29 mouse cellular contexts compared by ENCODE assay signal in the genomic region with DNA sequence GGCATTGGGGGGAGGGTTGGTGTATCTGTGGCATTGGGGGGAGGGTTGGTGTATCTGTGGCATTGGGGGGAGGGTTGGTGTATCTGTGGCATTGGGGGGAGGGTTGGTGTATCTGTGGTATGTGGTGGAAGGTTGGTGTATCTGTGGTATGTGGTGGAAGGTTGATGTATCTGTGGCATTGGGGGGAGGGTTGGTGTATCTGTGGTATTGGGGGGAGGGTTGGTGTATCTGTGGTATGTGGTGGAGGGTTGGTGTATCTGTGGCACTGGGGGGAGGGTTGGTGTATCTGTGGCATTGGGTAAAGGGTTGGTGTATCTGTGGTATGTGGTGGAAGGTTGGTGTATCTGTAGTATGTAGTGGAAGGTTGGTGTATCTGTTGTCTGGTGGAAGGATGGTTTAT. TPM values are rescaled to one million over a fixed set of nuclear protein-coding genes. Genes with fewer than 3 reads are reported as not detected.
DNase-seq lines count a peak whose midpoint lies in the region; ATAC-seq and TF ChIP-seq lines count a peak whose summit lies in the region.
"Not testable (repeated sequence)": the region's sequence is repeated elsewhere in the genome, so short reads cannot be mapped to it uniquely, and the experiment has no call there.
"Had no signal": no experiment of that assay in that cellular context is flagged by ENCODE, and none has a peak within 500 bp of the region (broad histone marks: within the 10 kb centered on the region; RNA-seq: fewer than 3 reads in every experiment).

No protein-coding gene starts in this region.

- not testable (repeated sequence) for H3K27me3 ChIP-seq in MEL (ENCODE audit: control insufficient read depth in 1 of 2, insufficient read depth in 2 of 2, low read length in 2 of 2); splenic B cell, adult 2 months (ENCODE audit: control insufficient read depth, insufficient read depth, low read length, poor library complexity, severe bottlenecking)

- not testable (repeated sequence) for H3K79me2 ChIP-seq in MEL (ENCODE audit: control insufficient read depth, insufficient read depth, low read length, poor library complexity)

- H3K4me3 ChIP-seq in MEL (ENCODE audit: control insufficient read depth in 1 of 2, insufficient read depth in 1 of 2, low read depth in 2 of 2, low read length in 2 of 2) = not testable (repeated sequence)

- peak; percentile 38 for DNase-seq in 3134 (ENCODE audit: extremely low read depth, insufficient read length, low spot score)
- DNase-seq in CD4-positive, CD25-positive, alpha-beta regulatory T cell, adult 2 months (ENCODE audit: low read depth, low spot score) = peak; percentile 11
- DNase-seq in MEL (ENCODE audit: low read depth, low spot score) = peak; percentile 15
- peak; percentile 15 for DNase-seq in splenic B cell, adult 2 months (ENCODE audit: low read depth, low spot score)

- TF ChIP-seq POLR2A in MEL (IDR thresholded peaks at IDR 0.05; ENCODE audit: control insufficient read depth in 1 of 2, insufficient read depth in 1 of 2, low read depth in 1 of 2, low read length in 2 of 2, poor library complexity in 1 of 2) = not testable (repeated sequence)

- H3K9ac ChIP-seq in MEL (ENCODE audit: control insufficient read depth, low read depth, low read length, poor library complexity, severe bottlenecking) = not testable (repeated sequence)

- TF ChIP-seq CTCF in MEL (IDR thresholded peaks at IDR 0.05 in 2 of 3, conservative IDR thresholded peaks at IDR 0.05 in 1 of 3; ENCODE audit: control insufficient read depth in 1 of 3, insufficient read depth in 1 of 3, low read depth in 2 of 3, low read length in 3 of 3, poor library complexity in 1 of 3, severe bottlenecking in 1 of 3) = not testable (repeated sequence)

- H3K9me3 ChIP-seq in MEL (replicated peaks; ENCODE audit: insufficient read depth, low read length) = not testable (repeated sequence)

- not testable (repeated sequence) for H3K27ac ChIP-seq in MEL (ENCODE audit: control insufficient read depth, low read depth, low read length)

- H3K4me1 ChIP-seq in MEL (ENCODE audit: control insufficient read depth in 1 of 2, insufficient read depth in 2 of 2, low read length in 2 of 2) = not testable (repeated sequence)

- H3K36me3 ChIP-seq in MEL (ENCODE audit: control insufficient read depth in 1 of 2, insufficient read depth in 2 of 2, low read length in 2 of 2); splenic B cell, adult 2 months (ENCODE audit: control insufficient read depth, insufficient read depth, low read length, poor library complexity, severe bottlenecking): not testable (repeated sequence)

- TF ChIP-seq EP300 in MEL (IDR thresholded peaks at IDR 0.05; ENCODE audit: low read depth in 1 of 2, low read length in 2 of 2) = not testable (repeated sequence)

- ATAC-seq in common myeloid progenitor, adult 5-6 weeks (replicated peaks; ENCODE audit: low read depth, poor library complexity, severe bottlenecking) = peak; percentile 65
- peak; percentile 61; the same call in 1 of the 2 replicates for ATAC-seq in megakaryocyte progenitor cell, adult 5-6 weeks (replicated peaks; ENCODE audit: poor library complexity)
- ATAC-seq in monocyte, adult 5-6 weeks (replicated peaks; ENCODE audit: insufficient number of reproducible peaks, low FRiP score, low TSS enrichment, poor library complexity, severe bottlenecking) = 0 out of 2 replicates have a peak, but pooled peaks have one; percentile 24

- not testable (repeated sequence) for TF ChIP-seq RAD21 in MEL (IDR thresholded peaks at IDR 0.05; ENCODE audit: low read depth, low read length)

RNA-seq across cellular contexts. Expression of gene 1700010B08Rik, which starts 11.6 kb away (rescaled TPM):
- not detected in 2 replicates for total RNA-seq in MEL (2012; rRNA removed)
- not detected for polyA plus RNA-seq in MEL (2012; ENCODE audit: insufficient read depth in 1 of 2, insufficient read length in 2 of 2, low read depth in 1 of 2, low replicate concordance in 2 of 2, missing spikeins in 1 of 2)
- total RNA-seq in common myeloid progenitor, adult 5-6 weeks (2017) = not detected in 2 replicates
- not detected in 2 replicates for total RNA-seq in megakaryocyte progenitor cell, adult 5-6 weeks (2015)
- total RNA-seq in megakaryocyte progenitor cell, adult 5-6 weeks (2017) = not detected in 2 replicates
- total RNA-seq in monocyte, adult 5-6 weeks (2017) = not detected in 3 replicates
- total RNA-seq: adrenal gland, postnatal 25 days; CH12.LX; forebrain, postnatal 0 days; gastrocnemius, adult 2 months; gastrocnemius, postnatal 14 days; gastrocnemius, postnatal 4 days; heart, adult 8-10 months; heart, postnatal 25 days; hematopoietic stem cell, adult 5-6 weeks had no signal
- polyA plus RNA-seq: activated CD4-positive, CD25-positive, alpha-beta regulatory T cell, adult 4 months; brain, embryonic 14.5 days; embryonic facial prominence, embryonic 11.5 days; embryonic facial prominence, embryonic 14.5 days; forebrain, embryonic 11.5 days; forebrain, embryonic 14.5 days; forebrain, postnatal 0 days; frontal cortex, adult 2 months; heart, embryonic 11.5 days; heart, embryonic 14.5 days; heart, postnatal 0 days; hindbrain, embryonic 12.5 days; hindbrain, embryonic 15.5 days; intestine, embryonic 15.5 days had no signal

RNA-seq across cellular contexts. Expression of gene Vapb, which starts 29.7 kb away (rescaled TPM):
- 29.1 and 29.5 TPM in 2 replicates for total RNA-seq in MEL (2012; rRNA removed)
- polyA plus RNA-seq in MEL (2012; ENCODE audit: insufficient read depth in 1 of 2, insufficient read length in 2 of 2, low read depth in 1 of 2, low replicate concordance in 2 of 2, missing spikeins in 1 of 2) = 100 to 1,000 TPM in 1 of 2 experiments, 10 to 100 TPM in 1; 46.5 to 483 TPM
- total RNA-seq in common myeloid progenitor, adult 5-6 weeks (2017) = 53.9 and 74.6 TPM in 2 replicates
- 8.1 and 9.1 TPM in 2 replicates for total RNA-seq in megakaryocyte progenitor cell, adult 5-6 weeks (2015)
- 62.1 and 62.5 TPM in 2 replicates for total RNA-seq in megakaryocyte progenitor cell, adult 5-6 weeks (2017)
- 82.5 to 116 TPM (median 97.7 TPM) in 3 replicates for total RNA-seq in monocyte, adult 5-6 weeks (2017)

RNA-seq across cellular contexts. Expression of gene Rab22a, which starts 48.1 kb away (rescaled TPM):
- 8.9 and 9.8 TPM in 2 replicates for total RNA-seq in MEL (2012; rRNA removed)
- 10 to 100 TPM in 1 of 2 experiments, not detected in 1; 15.8 TPM for polyA plus RNA-seq in MEL (2012; ENCODE audit: insufficient read depth in 1 of 2, insufficient read length in 2 of 2, low read depth in 1 of 2, low replicate concordance in 2 of 2, missing spikeins in 1 of 2)
- total RNA-seq in common myeloid progenitor, adult 5-6 weeks (2017) = 8.4 and 8.8 TPM in 2 replicates
- 9.9 and 10.2 TPM in 2 replicates for total RNA-seq in megakaryocyte progenitor cell, adult 5-6 weeks (2015)
- 6.8 and 7.3 TPM in 2 replicates for total RNA-seq in megakaryocyte progenitor cell, adult 5-6 weeks (2017)
- 13.1 to 23.1 TPM (median 15.2 TPM) in 3 replicates for total RNA-seq in monocyte, adult 5-6 weeks (2017)
